Mouse (Mus musculus): Measurements from ENCODE around the gene Gm3854. TPM values are rescaled to one million over a fixed set of nuclear protein-coding genes. Genes with fewer than 3 reads are reported as not detected.
"Not testable (repeated sequence)": the region's sequence is repeated elsewhere in the genome, so short reads cannot be mapped to it uniquely, and the experiment has no call there.

Gm3854 gene
- polyA plus RNA-seq, 1 experiment from 2014 or later, result 3.3 TPM

GRCm38 (mm10) chr7:6360477-6361060, 17.0 kb downstream of the Gm3854 start:
- H3K4me1 ChIP-seq (ENCODE audit: control insufficient read depth, insufficient read depth, low read length), result no peaks in the 10 kb centered on the region
- DNase-seq (ENCODE audit: low spot score) (no peak), ATAC-seq (ENCODE audit: insufficient read depth, low FRiP score, low TSS enrichment) (no peak)
- no peaks in the 10 kb centered on the region for H3K9me3 ChIP-seq (ENCODE audit: control insufficient read depth, low read length)
- H3K4me3 ChIP-seq (ENCODE audit: low read depth, low read length), result no peak overlapping the region
- H3K9ac ChIP-seq (ENCODE audit: low read length), result no peak overlapping the region
- 14% methylated on average over 9 of the region's 9 CpGs for WGBS
- H3K27ac ChIP-seq (ENCODE audit: low read depth, low read length), result no peak overlapping the region
- no peaks in the 10 kb centered on the region for H3K36me3 ChIP-seq (ENCODE audit: control insufficient read depth, insufficient read depth, low read length)
- no peaks in the 10 kb centered on the region for H3K27me3 ChIP-seq (ENCODE audit: control insufficient read depth, insufficient read depth, low read length)
- no peak overlapping the region for H3K4me2 ChIP-seq (ENCODE audit: low read depth)

- Histone ChIP-seq H3K27ac (ENCODE audit: low read depth, low read length) (peak overlapping the region; percentile 71), H3K4me3 (ENCODE audit: low read depth, low read length) (peak overlapping the region; percentile 41), H3K9me3 (ENCODE audit: control insufficient read depth, low read length) (no peaks in the 10 kb centered on the region), H3K27me3 (ENCODE audit: control insufficient read depth, insufficient read depth, low read length) (no peaks in the 10 kb centered on the region), H3K4me2 (ENCODE audit: low read depth) (peak overlapping the region; percentile 35), H3K4me1 (ENCODE audit: control insufficient read depth, insufficient read depth, low read length) (no peaks in the 10 kb centered on the region), H3K9ac (ENCODE audit: low read length) (peak overlapping the region; percentile 45), H3K36me3 (ENCODE audit: control insufficient read depth, insufficient read depth, low read length) (no peaks in the 10 kb centered on the region)
- WGBS, result 29% methylated on average over 7 of the region's 7 CpGs
- DNase-seq (ENCODE audit: low spot score), result no peak
- ATAC-seq (ENCODE audit: insufficient read depth, low FRiP score, low TSS enrichment), result no peak
Observed at GRCm38 (mm10) chr7:6361756-6362155, 18.2 kb downstream of the Gm3854 start.

GRCm38 (mm10) chr7:6362268-6363046, 18.9 kb downstream of the Gm3854 start:
- peak overlapping the region; percentile 44 for H3K4me2 ChIP-seq (ENCODE audit: low read depth)
- no peaks in the 10 kb centered on the region for H3K36me3 ChIP-seq (ENCODE audit: control insufficient read depth, insufficient read depth, low read length)
- ATAC-seq (ENCODE audit: insufficient read depth, low FRiP score, low TSS enrichment) (peak; percentile 92), DNase-seq (ENCODE audit: low spot score) (peak; percentile 98)
- WGBS, result under 1% methylated on average over 38 of the region's 38 CpGs
- no peaks in the 10 kb centered on the region for H3K4me1 ChIP-seq (ENCODE audit: control insufficient read depth, insufficient read depth, low read length)
- no peaks in the 10 kb centered on the region for H3K9me3 ChIP-seq (ENCODE audit: control insufficient read depth, low read length)
- no peaks in the 10 kb centered on the region for H3K27me3 ChIP-seq (ENCODE audit: control insufficient read depth, insufficient read depth, low read length)
- H3K9ac ChIP-seq (ENCODE audit: low read length), result peak overlapping the region; percentile 45
- H3K4me3 ChIP-seq (ENCODE audit: low read depth, low read length), result peak overlapping the region; percentile 41
- peak overlapping the region; percentile 71 for H3K27ac ChIP-seq (ENCODE audit: low read depth, low read length)

DNA sequence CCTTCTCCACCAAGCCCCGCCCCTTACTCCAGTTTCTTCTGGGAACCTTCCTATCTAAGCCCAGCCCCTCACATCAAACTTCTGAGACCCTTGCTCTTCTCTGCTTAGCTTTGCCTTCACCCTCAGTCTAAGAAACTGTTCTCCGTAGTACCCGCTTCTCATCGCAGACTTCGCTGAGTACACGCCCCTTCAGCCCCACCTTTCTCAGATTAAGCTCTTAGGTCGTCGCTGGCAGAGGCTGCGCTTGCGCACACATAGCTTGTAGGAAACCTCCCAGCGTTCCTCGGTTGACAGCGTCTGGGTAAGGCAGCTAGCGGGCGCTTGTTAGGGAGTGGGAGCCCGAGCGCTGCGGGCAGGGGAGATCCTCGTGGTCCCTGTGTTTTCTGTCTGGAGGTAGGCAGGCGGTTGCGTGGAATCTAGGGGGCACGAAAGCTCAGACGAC, 19.5 kb downstream of the Gm3854 start, which contains the start of gene Zfp78:
Gene Zfp78 (plus strand): TSS at position 234 of the 442 bp plus-strand sequence.
- DNase-seq (ENCODE audit: low spot score) (no peak), ATAC-seq (ENCODE audit: insufficient read depth, low FRiP score, low TSS enrichment) (peak; percentile 76)
- H3K4me3 ChIP-seq (ENCODE audit: low read depth, low read length), result peak within 1 kb of the TSS; percentile 41
- H3K36me3 ChIP-seq (ENCODE audit: control insufficient read depth, insufficient read depth, low read length), result no peaks in the 10 kb centered on the region
- no peaks in the 10 kb centered on the region for H3K9me3 ChIP-seq (ENCODE audit: control insufficient read depth, low read length)
- peak within 1 kb of the TSS; percentile 45 for H3K9ac ChIP-seq (ENCODE audit: low read length)
- H3K4me1 ChIP-seq (ENCODE audit: control insufficient read depth, insufficient read depth, low read length), result no peaks in the 10 kb centered on the region
- peak within 1 kb of the TSS; percentile 44 for H3K4me2 ChIP-seq (ENCODE audit: low read depth)
- H3K27me3 ChIP-seq (ENCODE audit: control insufficient read depth, insufficient read depth, low read length), result no peaks in the 10 kb centered on the region
- 0% methylated on average over 23 of the region's 23 CpGs for WGBS
- H3K27ac ChIP-seq (ENCODE audit: low read depth, low read length), result peak within 1 kb of the TSS; percentile 71

GRCm38 (mm10) chr7:6364761-6365160, 21.2 kb downstream of the Gm3854 start:
- Histone ChIP-seq H3K4me3 (ENCODE audit: low read depth, low read length) (no peak overlapping the region), H3K9ac (ENCODE audit: low read length) (no peak overlapping the region), H3K4me2 (ENCODE audit: low read depth) (no peak overlapping the region), H3K36me3 (ENCODE audit: control insufficient read depth, insufficient read depth, low read length) (no peaks in the 10 kb centered on the region), H3K9me3 (ENCODE audit: control insufficient read depth, low read length) (no peaks in the 10 kb centered on the region), H3K27ac (ENCODE audit: low read depth, low read length) (no peak overlapping the region), H3K4me1 (ENCODE audit: control insufficient read depth, insufficient read depth, low read length) (no peaks in the 10 kb centered on the region), H3K27me3 (ENCODE audit: control insufficient read depth, insufficient read depth, low read length) (no peaks in the 10 kb centered on the region)
- whole genome bisulfite sequencing, result 79% methylated on average over 1 of the region's 1 CpGs
- ATAC-seq (ENCODE audit: insufficient read depth, low FRiP score, low TSS enrichment), result no peak
- DNase-seq (ENCODE audit: low spot score), result no peak

DNA sequence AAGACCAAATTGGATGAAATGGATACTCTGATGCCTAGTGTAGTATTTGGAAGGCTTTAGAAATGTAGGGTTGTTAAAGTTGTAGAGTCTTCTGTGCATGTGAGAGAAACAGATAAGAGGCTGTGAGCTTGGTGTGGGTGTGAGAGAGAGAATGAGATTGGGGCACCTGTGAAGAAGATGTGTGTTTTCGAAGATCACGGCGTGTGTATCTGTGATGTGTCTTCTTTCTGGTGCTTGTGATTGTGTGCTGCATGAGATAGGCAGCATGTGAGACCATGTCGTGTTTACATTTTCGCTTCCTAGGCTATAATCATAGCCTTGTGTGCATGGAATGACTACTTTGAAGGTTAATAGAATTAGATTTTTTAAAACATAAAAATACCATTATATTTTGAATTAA, 23.6 kb downstream of the Gm3854 start:
- DNase-seq (ENCODE audit: low spot score) (no peak), ATAC-seq (ENCODE audit: insufficient read depth, low FRiP score, low TSS enrichment) (no peak)
- Histone ChIP-seq H3K9ac (ENCODE audit: low read length) (no peak overlapping the region), H3K27ac (ENCODE audit: low read depth, low read length) (no peak overlapping the region), H3K36me3 (ENCODE audit: control insufficient read depth, insufficient read depth, low read length) (no peaks in the 10 kb centered on the region), H3K27me3 (ENCODE audit: control insufficient read depth, insufficient read depth, low read length) (no peaks in the 10 kb centered on the region), H3K4me1 (ENCODE audit: control insufficient read depth, insufficient read depth, low read length) (no peaks in the 10 kb centered on the region), H3K4me3 (ENCODE audit: low read depth, low read length) (no peak overlapping the region), H3K9me3 (ENCODE audit: control insufficient read depth, low read length) (no peaks in the 10 kb centered on the region), H3K4me2 (ENCODE audit: low read depth) (no peak overlapping the region)
- 94% methylated on average over 5 of the region's 5 CpGs for WGBS

GRCm38 (mm10) chr7:6368146-6368545, 24.6 kb downstream of the Gm3854 start:
- not testable (repeated sequence) for H3K4me1 ChIP-seq (ENCODE audit: control insufficient read depth, insufficient read depth, low read length); ATAC-seq (ENCODE audit: insufficient read depth, low FRiP score, low TSS enrichment); H3K4me2 ChIP-seq (ENCODE audit: low read depth); H3K9me3 ChIP-seq (ENCODE audit: control insufficient read depth, low read length); H3K4me3 ChIP-seq (ENCODE audit: low read depth, low read length); DNase-seq (ENCODE audit: low spot score); H3K36me3 ChIP-seq (ENCODE audit: control insufficient read depth, insufficient read depth, low read length); H3K27me3 ChIP-seq (ENCODE audit: control insufficient read depth, insufficient read depth, low read length); H3K27ac ChIP-seq (ENCODE audit: low read depth, low read length); H3K9ac ChIP-seq (ENCODE audit: low read length)
- 75% methylated on average over 5 of the region's 5 CpGs for WGBS

DNA sequence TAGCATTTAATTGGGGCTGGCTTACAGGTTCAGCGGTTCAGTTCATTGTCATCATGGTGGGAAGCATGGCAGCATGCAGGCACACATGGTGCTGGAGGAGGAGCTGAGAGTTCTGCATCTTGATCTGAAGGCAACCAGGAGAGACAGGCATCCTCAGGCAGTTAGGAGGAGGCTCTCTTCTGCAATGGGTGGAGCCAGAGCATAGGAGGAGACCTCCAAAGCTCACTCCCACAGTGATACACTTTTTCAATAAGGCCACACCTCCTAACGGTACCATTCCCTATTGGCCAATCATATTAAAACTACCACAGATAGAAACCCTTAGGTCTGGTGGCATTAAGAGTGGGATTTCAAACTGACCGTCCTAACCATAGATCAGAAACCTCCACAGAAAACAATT, 25.9 kb downstream of the Gm3854 start:
- no peaks in the 10 kb centered on the region for H3K9me3 ChIP-seq (ENCODE audit: control insufficient read depth, low read length)
- H3K4me2 ChIP-seq (ENCODE audit: low read depth), result no peak overlapping the region
- H3K36me3 ChIP-seq (ENCODE audit: control insufficient read depth, insufficient read depth, low read length), result no peaks in the 10 kb centered on the region
- H3K27me3 ChIP-seq (ENCODE audit: control insufficient read depth, insufficient read depth, low read length), result no peaks in the 10 kb centered on the region
- WGBS, result 82% methylated on average over 3 of the region's 3 CpGs
- ATAC-seq (ENCODE audit: insufficient read depth, low FRiP score, low TSS enrichment) (no peak), DNase-seq (ENCODE audit: low spot score) (no peak)
- H3K9ac ChIP-seq (ENCODE audit: low read length), result no peak overlapping the region
- H3K27ac ChIP-seq (ENCODE audit: low read depth, low read length), result no peak overlapping the region
- H3K4me1 ChIP-seq (ENCODE audit: control insufficient read depth, insufficient read depth, low read length), result no peaks in the 10 kb centered on the region
- H3K4me3 ChIP-seq (ENCODE audit: low read depth, low read length), result no peak overlapping the region

DNA sequence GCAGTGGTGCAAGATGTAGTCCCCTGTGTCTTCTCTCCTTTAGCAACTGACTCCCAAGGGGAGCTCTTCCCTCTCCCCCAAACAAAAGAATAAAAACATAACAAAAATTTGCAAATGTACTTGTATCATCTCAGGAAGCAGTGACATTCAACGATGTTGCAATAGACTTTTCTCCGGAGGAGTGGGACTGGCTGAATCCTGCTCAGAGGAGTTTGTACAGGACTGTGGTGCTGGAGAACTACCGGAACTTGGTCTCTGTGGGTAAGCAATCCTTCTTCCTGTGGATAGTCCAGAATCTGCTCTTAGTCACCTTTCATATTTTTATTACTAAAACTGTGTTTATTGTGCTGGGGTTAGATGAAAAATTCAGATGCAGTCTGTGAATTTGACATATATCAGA, 29.4 kb downstream of the Gm3854 start:
- Histone ChIP-seq H3K27me3 (ENCODE audit: control insufficient read depth, insufficient read depth, low read length) (no peaks in the 10 kb centered on the region), H3K4me2 (ENCODE audit: low read depth) (no peak overlapping the region), H3K27ac (ENCODE audit: low read depth, low read length) (no peak overlapping the region), H3K4me1 (ENCODE audit: control insufficient read depth, insufficient read depth, low read length) (no peaks in the 10 kb centered on the region), H3K4me3 (ENCODE audit: low read depth, low read length) (no peak overlapping the region), H3K9ac (ENCODE audit: low read length) (no peak overlapping the region), H3K9me3 (ENCODE audit: control insufficient read depth, low read length) (no peaks in the 10 kb centered on the region), H3K36me3 (ENCODE audit: control insufficient read depth, insufficient read depth, low read length) (no peaks in the 10 kb centered on the region)
- no peak for ATAC-seq (ENCODE audit: insufficient read depth, low FRiP score, low TSS enrichment)
- DNase-seq (ENCODE audit: low spot score), result no peak
- WGBS, result 93% methylated on average over 3 of the region's 3 CpGs

Data from neural tube, embryonic 11.5 days (tissue).